Mouse (Mus musculus): Measurements from ENCODE around the gene Sec14l4. TPM values are rescaled to one million over a fixed set of nuclear protein-coding genes. Genes with fewer than 3 reads are reported as not detected.

Sec14l4 gene
- 0.50 and 0.79 TPM in 2 replicates for polyA plus RNA-seq (2015; fragmentation: Nextera tagmentation; extraction: Ambion mirVana)

GRCm38 (mm10) chr11:4031126-4031941 lies at the start of gene Sec14l4:
TSS of gene Sec14l4 (plus strand) at chr11:4031462.
- Histone ChIP-seq H3K9ac (no peak within 1 kb of the TSS), H3K27ac (no peak within 1 kb of the TSS), H3K4me2 (no peak within 1 kb of the TSS; the same call in 1 of the 2 replicates), H3K27me3 (peaks cover 18% of the 10 kb centered on the region), H3K4me3 (no peak within 1 kb of the TSS), H3K36me3 (no peaks in the 10 kb centered on the region), H3K4me1 (replicated peaks) (no peaks in the 10 kb centered on the region), H3K9me3 (replicated peaks) (no peaks in the 10 kb centered on the region)
- 33% methylated on average over 16 of the region's 16 CpGs for WGBS
- no peak for ATAC-seq (replicated peaks; ENCODE audit: insufficient number of reproducible peaks, insufficient read depth, low FRiP score, low read depth)

- Histone ChIP-seq H3K36me3 (peaks cover 33% of the 10 kb centered on the region), H3K9ac (no peak overlapping the region), H3K27me3 (peaks cover 24% of the 10 kb centered on the region), H3K27ac (no peak overlapping the region), H3K4me2 (no peak overlapping the region), H3K4me1 (replicated peaks) (peaks cover 12% of the 10 kb centered on the region), H3K4me3 (no peak overlapping the region), H3K9me3 (replicated peaks) (no peaks in the 10 kb centered on the region)
- WGBS: 53% methylated on average over 6 of the region's 6 CpGs
- ATAC-seq (replicated peaks; ENCODE audit: insufficient number of reproducible peaks, insufficient read depth, low FRiP score, low read depth): 0 out of 2 replicates have a peak, but pooled peaks have one; percentile 35
Observed at GRCm38 (mm10) chr11:3981536-3981935, 49.7 kb upstream of the Sec14l4 start.

- Histone ChIP-seq H3K27ac (no peak overlapping the region), H3K4me3 (no peak overlapping the region), H3K9me3 (replicated peaks) (no peaks in the 10 kb centered on the region), H3K4me2 (peak overlapping the region; percentile 75), H3K4me1 (replicated peaks) (peaks cover 12% of the 10 kb centered on the region), H3K27me3 (peaks cover 24% of the 10 kb centered on the region), H3K36me3 (peaks cover 23% of the 10 kb centered on the region), H3K9ac (no peak overlapping the region)
- WGBS: 57% methylated on average over 7 of the region's 7 CpGs
- ATAC-seq (replicated peaks; ENCODE audit: insufficient number of reproducible peaks, insufficient read depth, low FRiP score, low read depth): no peak
Observed at GRCm38 (mm10) chr11:3982275-3983209, 48.7 kb upstream of the Sec14l4 start.

GRCm38 (mm10) chr11:3983291-3983862 lies 47.9 kb upstream of the Sec14l4 start, which contains the start of gene Gal3st1:
TSS of gene Gal3st1 (plus strand) at chr11:3983636.
- ATAC-seq (replicated peaks; ENCODE audit: insufficient number of reproducible peaks, insufficient read depth, low FRiP score, low read depth): 0 out of 2 replicates have a peak, but pooled peaks have one; percentile 18
- Histone ChIP-seq H3K4me2 (peak within 1 kb of the TSS; percentile 75), H3K36me3 (peaks cover 14% of the 10 kb centered on the region), H3K9ac (peak within 1 kb of the TSS; percentile 38; the same call in 1 of the 2 replicates), H3K9me3 (replicated peaks) (no peaks in the 10 kb centered on the region), H3K4me3 (peak within 1 kb of the TSS; percentile 45), H3K27me3 (peaks cover 24% of the 10 kb centered on the region), H3K27ac (no peak within 1 kb of the TSS), H3K4me1 (replicated peaks) (peaks cover 12% of the 10 kb centered on the region)
- WGBS: 2% methylated on average over 33 of the region's 37 CpGs

- Histone ChIP-seq H3K9ac (peak overlapping the region; percentile 38; the same call in 1 of the 2 replicates), H3K27me3 (peaks cover 24% of the 10 kb centered on the region), H3K36me3 (peaks cover 7% of the 10 kb centered on the region), H3K9me3 (replicated peaks) (no peaks in the 10 kb centered on the region), H3K4me2 (peak overlapping the region; percentile 75), H3K4me1 (replicated peaks) (peaks cover 12% of the 10 kb centered on the region), H3K27ac (no peak overlapping the region), H3K4me3 (peak overlapping the region; percentile 45)
- WGBS: 12% methylated on average over 15 of the region's 15 CpGs
- no peak for ATAC-seq (replicated peaks; ENCODE audit: insufficient number of reproducible peaks, insufficient read depth, low FRiP score, low read depth)
Observed at GRCm38 (mm10) chr11:3983863-3984745, 47.2 kb upstream of the Sec14l4 start.

- H3K4me1 ChIP-seq (replicated peaks): no peaks in the 10 kb centered on the region
- H3K4me2 ChIP-seq: no peak overlapping the region
- no peak overlapping the region for H3K9ac ChIP-seq
- no peak for ATAC-seq (replicated peaks; ENCODE audit: insufficient number of reproducible peaks, insufficient read depth, low FRiP score, low read depth)
- no peaks in the 10 kb centered on the region for H3K36me3 ChIP-seq
- no peak overlapping the region for H3K27ac ChIP-seq
- H3K9me3 ChIP-seq (replicated peaks): no peaks in the 10 kb centered on the region
- WGBS: 60% methylated on average over 3 of the region's 3 CpGs
- H3K4me3 ChIP-seq: no peak overlapping the region
- peaks cover 5% of the 10 kb centered on the region for H3K27me3 ChIP-seq
Observed at GRCm38 (mm10) chr11:3989748-3990147, 41.5 kb upstream of the Sec14l4 start.

GRCm38 (mm10) chr11:3993132-3993531 lies 38.1 kb upstream of the Sec14l4 start:
- Histone ChIP-seq H3K4me3 (no peak overlapping the region), H3K9ac (no peak overlapping the region), H3K4me2 (no peak overlapping the region), H3K27ac (no peak overlapping the region), H3K27me3 (peaks cover 18% of the 10 kb centered on the region), H3K9me3 (replicated peaks) (no peaks in the 10 kb centered on the region), H3K4me1 (replicated peaks) (peaks cover 5% of the 10 kb centered on the region), H3K36me3 (no peaks in the 10 kb centered on the region)
- WGBS: 73% methylated on average over 6 of the region's 6 CpGs
- ATAC-seq (replicated peaks; ENCODE audit: insufficient number of reproducible peaks, insufficient read depth, low FRiP score, low read depth): no peak

GRCm38 (mm10) chr11:3993914-3994313 lies 37.3 kb upstream of the Sec14l4 start:
- H3K36me3 ChIP-seq: no peaks in the 10 kb centered on the region
- H3K4me1 ChIP-seq (replicated peaks): peaks cover 11% of the 10 kb centered on the region
- H3K4me3 ChIP-seq: no peak overlapping the region
- 76% methylated on average over 6 of the region's 6 CpGs for whole genome bisulfite sequencing
- H3K4me2 ChIP-seq: no peak overlapping the region
- H3K9me3 ChIP-seq (replicated peaks): no peaks in the 10 kb centered on the region
- H3K27me3 ChIP-seq: peaks cover 26% of the 10 kb centered on the region
- H3K9ac ChIP-seq: no peak overlapping the region
- no peak for ATAC-seq (replicated peaks; ENCODE audit: insufficient number of reproducible peaks, insufficient read depth, low FRiP score, low read depth)
- H3K27ac ChIP-seq: no peak overlapping the region

GRCm38 (mm10) chr11:3995511-3995910 lies 35.8 kb upstream of the Sec14l4 start:
- peaks cover 42% of the 10 kb centered on the region for H3K27me3 ChIP-seq

GRCm38 (mm10) chr11:3996840-3997239 lies 34.4 kb upstream of the Sec14l4 start:
- H3K36me3 ChIP-seq: no peaks in the 10 kb centered on the region
- no peak overlapping the region for H3K27ac ChIP-seq
- H3K4me1 ChIP-seq (replicated peaks): peaks cover 11% of the 10 kb centered on the region
- no peak overlapping the region for H3K9ac ChIP-seq
- no peak for ATAC-seq (replicated peaks; ENCODE audit: insufficient number of reproducible peaks, insufficient read depth, low FRiP score, low read depth)
- no peak overlapping the region for H3K4me3 ChIP-seq
- no peaks in the 10 kb centered on the region for H3K9me3 ChIP-seq (replicated peaks)
- peaks cover 50% of the 10 kb centered on the region for H3K27me3 ChIP-seq
- WGBS: 80% methylated on average over 3 of the region's 3 CpGs
- H3K4me2 ChIP-seq: no peak overlapping the region

More at GRCm38 (mm10) chr11:3995511-3995910, 35.8 kb upstream of the Sec14l4 start:
- Histone ChIP-seq H3K9ac (no peak overlapping the region), H3K27ac (no peak overlapping the region), H3K4me3 (no peak overlapping the region), H3K9me3 (replicated peaks) (no peaks in the 10 kb centered on the region), H3K4me1 (replicated peaks) (peaks cover 11% of the 10 kb centered on the region), H3K36me3 (no peaks in the 10 kb centered on the region), H3K4me2 (no peak overlapping the region)
- 71% methylated on average over 5 of the region's 5 CpGs for WGBS
- no peak for ATAC-seq (replicated peaks; ENCODE audit: insufficient number of reproducible peaks, insufficient read depth, low FRiP score, low read depth)
